Mouse (Mus musculus): ENCODE data around the gene AL731706.1.

The AL731706.1 gene

GRCm38 (mm10) chr2:136835882-136836281 is 55.3 kb downstream of the AL731706.1 start:
- peak; percentile 50 for DNase-seq (ENCODE audit: low read depth)

- no peak for DNase-seq (ENCODE audit: low read depth)
These were observed 56.5 kb downstream of the AL731706.1 start for GRCm38 (mm10) chr2:136834715-136835075.

GRCm38 (mm10) chr2:136833976-136834714 is 57.0 kb downstream of the AL731706.1 start:
- no peak for DNase-seq (ENCODE audit: low read depth)

GRCm38 (mm10) chr2:136832936-136833335 is 58.3 kb downstream of the AL731706.1 start:
- peak; percentile 82 for DNase-seq (ENCODE audit: low read depth)

Data from 416B (cell line).